Mouse (Mus musculus) liver, postnatal 0 days (tissue): Measurements from ENCODE around the gene Itpr1. TPM values are rescaled to one million over a fixed set of nuclear protein-coding genes. Genes with fewer than 3 reads are reported as not detected.

ENCODE experiments used
- ATAC-seq: fragments of 200-750 bp; cut with Nextera tagmentation; 2 replicates; pipeline ENCODE4 v1.8.0; 2017; ENCODE audit warnings: mild to moderate bottlenecking, moderate library complexity
- DNase-seq: peaks from one replicate; pipeline ENCODE4 v3.0.0-alpha.2; 2016
- H3K27ac ChIP-seq: fragments of 300-500 bp; sonication (generic); 2 replicates; pipeline ENCODE4 v1.5.1; 2014; ENCODE audit warnings: antibody characterized with exemption, moderate library complexity, mild to moderate bottlenecking, low read depth
- H3K27me3 ChIP-seq: fragments of 300-500 bp; sonication (generic); 2 replicates; pipeline ENCODE4 v1.6.1; 2014; ENCODE audit warnings: low read length, control low read depth, mixed read lengths; ENCODE audit not compliant: insufficient read depth
- H3K36me3 ChIP-seq: fragments of 300-500 bp; sonication (generic); replicated peaks from 2 replicates; pipeline ENCODE4 v1.6.1; 2014; ENCODE audit warnings: mild to moderate bottlenecking, control low read depth, low read length, moderate library complexity, mixed read lengths; ENCODE audit not compliant: insufficient read depth
- H3K4me1 ChIP-seq: fragments of 300-500 bp; sonication (generic); 2 replicates; pipeline ENCODE4 v1.6.1; 2014; ENCODE audit warnings: antibody characterized with exemption, mild to moderate bottlenecking, control low read depth; ENCODE audit not compliant: insufficient read depth
- H3K4me2 ChIP-seq: fragments of 300-500 bp; sonication (generic); 2 replicates; pipeline ENCODE4 v1.6.1; 2014; ENCODE audit warnings: low read depth, mild to moderate bottlenecking, low read length, moderate library complexity, mixed read lengths
- H3K4me3 ChIP-seq: fragments of 300-500 bp; sonication (generic); 2 replicates; pipeline ENCODE4 v1.5.1; 2014; ENCODE audit warnings: low read depth, low read length
- H3K9ac ChIP-seq: fragments of 300-500 bp; sonication (generic); replicated peaks from 2 replicates; pipeline ENCODE4 v1.6.1; 2014; ENCODE audit warnings: mild to moderate bottlenecking, moderate library complexity
- H3K9me3 ChIP-seq: fragments of 300-500 bp; sonication (generic); 2 replicates; pipeline ENCODE4 v1.6.1; 2016; ENCODE audit warnings: mild to moderate bottlenecking, control low read depth, low read length, mixed read lengths
- CTCF ChIP-seq: sonication (generic); IDR thresholded peaks from 2 replicates; pipeline ENCODE4 v1.5.1; 2016; ENCODE audit warnings: antibody characterized with exemption, low read depth
- EP300 ChIP-seq: IDR thresholded peaks from 2 replicates; pipeline ENCODE4 v1.6.1; 2016; ENCODE audit warnings: antibody characterized with exemption, low read depth, mild to moderate bottlenecking
- WGBS: fragments of 180-500 bp; shearing (Covaris S2); extraction: QIAGEN DNeasy Blood & Tissue Kit; methylation state at CpG from one replicate; pipeline ENCODE4 v1.1.7; 2014; ENCODE audit not compliant: insufficient replicate concordance; 5-methylcytosine and 5-hydroxymethylcytosine counted together
- polyA plus RNA-seq: library from polyadenylated mRNA; unstranded; fragments of >200 nt; fragmentation: Nextera tagmentation; extraction: Ambion mirVana; gene quantifications from 2 replicates; pipeline ENCODE4 v1.2.1, GENCODE M21; 2015

Gene Itpr1
- polyA plus RNA-seq, 1 experiment from 2014 or later, result 2.9 TPM

DNA sequence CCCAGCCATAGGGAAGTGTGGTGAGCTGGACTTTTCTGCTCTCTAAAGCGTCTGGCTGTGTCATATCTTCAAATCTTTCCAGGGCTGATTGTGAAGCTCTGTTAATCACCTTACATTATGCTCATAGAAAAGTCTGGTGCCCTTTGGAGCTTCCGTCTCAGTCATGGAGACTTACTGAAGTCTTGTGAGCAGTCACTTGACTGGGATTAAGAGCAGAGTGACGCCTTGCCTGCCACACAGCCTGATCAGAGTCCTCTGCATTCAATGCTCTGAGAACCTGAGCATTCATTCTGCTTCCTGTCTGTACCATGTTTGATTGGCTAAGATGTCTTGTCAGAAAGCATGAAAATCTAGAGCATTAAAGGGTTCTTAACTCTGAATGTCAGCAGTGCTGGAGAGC lies 314.7 kb downstream of the Itpr1 start:
- no peak for TF ChIP-seq CTCF
- no peak for TF ChIP-seq EP300
- Histone ChIP-seq H3K36me3 (peaks cover 3% of the 10 kb centered on the region), H3K27ac (0 out of 2 replicates have a peak overlapping the region, but pooled peaks have one; percentile 66), H3K4me2 (no peak overlapping the region), H3K27me3 (no peaks in the 10 kb centered on the region), H3K9ac (no peak overlapping the region), H3K4me3 (no peak overlapping the region), H3K9me3 (no peaks in the 10 kb centered on the region), H3K4me1 (peaks cover 34% of the 10 kb centered on the region)
- DNase-seq (no peak), ATAC-seq (no peak)
- WGBS, result 84% methylated on average over 3 of the region's 3 CpGs

DNA sequence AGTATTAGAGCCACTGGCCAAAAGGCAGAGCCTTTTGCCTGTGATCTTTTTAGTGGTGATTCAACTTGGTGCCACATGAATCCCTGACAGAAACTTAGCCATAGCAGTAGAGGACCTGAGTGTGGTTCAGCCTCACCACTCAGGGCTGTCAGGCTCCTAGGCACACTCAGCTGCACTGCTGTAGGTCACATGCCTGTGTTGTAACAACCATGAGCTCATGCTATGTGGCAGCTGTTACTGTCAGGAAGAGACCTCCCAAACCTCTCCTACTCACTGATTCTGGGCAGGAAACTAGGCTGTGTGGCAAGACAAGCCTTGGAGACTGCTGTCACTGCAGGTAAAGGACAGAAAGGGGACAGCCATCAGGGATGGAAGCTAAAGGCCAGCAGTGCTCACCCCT lies 315.1 kb downstream of the Itpr1 start:
- Histone ChIP-seq H3K9ac (no peak overlapping the region), H3K27me3 (no peaks in the 10 kb centered on the region), H3K27ac (peak overlapping the region; percentile 66; the same call in 1 of the 2 replicates), H3K4me1 (peaks cover 37% of the 10 kb centered on the region), H3K9me3 (no peaks in the 10 kb centered on the region), H3K4me2 (no peak overlapping the region), H3K4me3 (no peak overlapping the region), H3K36me3 (peaks cover 3% of the 10 kb centered on the region)
- no peak for DNase-seq
- TF ChIP-seq EP300 (no peak), CTCF (no peak)
- no peak for ATAC-seq

DNA sequence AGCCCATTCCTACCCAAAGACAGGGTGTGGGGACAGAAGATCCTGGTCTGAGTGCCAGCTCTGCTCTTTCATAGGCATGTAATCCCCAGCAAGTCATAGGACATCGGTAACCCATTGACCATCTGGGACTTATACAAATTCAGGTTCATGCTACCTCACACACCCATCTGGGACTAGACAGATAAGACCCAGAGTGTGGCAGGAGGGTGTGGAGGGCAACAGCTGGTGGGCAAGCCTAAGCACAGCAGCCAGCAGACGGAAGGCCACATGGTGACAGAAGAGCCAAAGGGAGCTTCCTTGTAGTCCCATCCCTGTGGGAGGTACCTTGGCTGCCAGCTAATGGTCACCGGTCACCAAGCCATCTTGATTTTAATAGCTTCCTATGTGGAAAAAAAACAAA lies 316.3 kb downstream of the Itpr1 start:
- H3K9me3 ChIP-seq, result no peaks in the 10 kb centered on the region
- peak; percentile 96 for ATAC-seq
- H3K27ac ChIP-seq, result peak overlapping the region; percentile 66
- H3K36me3 ChIP-seq, result peaks cover 2% of the 10 kb centered on the region
- no peak overlapping the region for H3K9ac ChIP-seq
- DNase-seq, result peak; percentile 58
- no peak overlapping the region for H3K4me3 ChIP-seq
- no peaks in the 10 kb centered on the region for H3K27me3 ChIP-seq
- 64% methylated on average over 3 of the region's 3 CpGs for WGBS
- peak overlapping the region; percentile 20; the same call in 1 of the 2 replicates for H3K4me2 ChIP-seq
- peaks cover 37% of the 10 kb centered on the region for H3K4me1 ChIP-seq
- TF ChIP-seq EP300 (peak; percentile 89), CTCF (no peak)

DNA sequence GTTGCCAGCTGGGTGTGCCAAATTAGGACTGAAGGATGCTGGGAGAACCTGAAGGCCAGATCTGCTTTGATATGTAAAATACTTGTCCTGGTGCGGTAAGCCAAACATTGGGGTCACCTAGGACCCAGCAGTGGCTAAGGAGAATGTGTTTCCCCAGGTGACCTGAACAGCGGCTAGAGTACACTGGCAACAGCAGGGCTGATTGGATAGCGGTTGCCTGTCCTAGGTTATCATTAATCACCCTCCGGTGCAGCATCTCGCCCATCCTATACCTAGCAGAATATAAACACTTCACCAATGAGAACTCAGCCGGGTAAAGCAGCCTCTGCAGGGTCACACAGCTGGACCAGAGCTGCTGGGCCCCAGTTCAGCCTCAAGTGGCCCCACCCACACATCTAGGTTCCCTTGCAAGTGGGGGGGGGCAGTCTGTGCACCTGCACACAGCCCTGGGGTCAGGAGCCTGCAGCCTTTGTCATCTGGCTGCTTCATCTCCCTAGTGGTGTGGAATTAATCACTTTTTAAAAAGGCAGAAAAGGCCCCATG lies 318.0 kb downstream of the Itpr1 start:
- ATAC-seq (no peak), DNase-seq (no peak)
- H3K27ac ChIP-seq, result peak overlapping the region; percentile 66
- H3K9ac ChIP-seq, result no peak overlapping the region
- peak overlapping the region; percentile 19; the same call in 1 of the 2 replicates for H3K4me2 ChIP-seq
- no peak overlapping the region for H3K4me3 ChIP-seq
- TF ChIP-seq EP300 (no peak), CTCF (no peak)
- 54% methylated on average over 6 of the region's 6 CpGs for WGBS
- H3K36me3 ChIP-seq, result no peaks in the 10 kb centered on the region; the same call in 1 of the 2 replicates
- no peaks in the 10 kb centered on the region for H3K9me3 ChIP-seq
- H3K27me3 ChIP-seq, result no peaks in the 10 kb centered on the region
- H3K4me1 ChIP-seq, result peaks cover 42% of the 10 kb centered on the region

DNA sequence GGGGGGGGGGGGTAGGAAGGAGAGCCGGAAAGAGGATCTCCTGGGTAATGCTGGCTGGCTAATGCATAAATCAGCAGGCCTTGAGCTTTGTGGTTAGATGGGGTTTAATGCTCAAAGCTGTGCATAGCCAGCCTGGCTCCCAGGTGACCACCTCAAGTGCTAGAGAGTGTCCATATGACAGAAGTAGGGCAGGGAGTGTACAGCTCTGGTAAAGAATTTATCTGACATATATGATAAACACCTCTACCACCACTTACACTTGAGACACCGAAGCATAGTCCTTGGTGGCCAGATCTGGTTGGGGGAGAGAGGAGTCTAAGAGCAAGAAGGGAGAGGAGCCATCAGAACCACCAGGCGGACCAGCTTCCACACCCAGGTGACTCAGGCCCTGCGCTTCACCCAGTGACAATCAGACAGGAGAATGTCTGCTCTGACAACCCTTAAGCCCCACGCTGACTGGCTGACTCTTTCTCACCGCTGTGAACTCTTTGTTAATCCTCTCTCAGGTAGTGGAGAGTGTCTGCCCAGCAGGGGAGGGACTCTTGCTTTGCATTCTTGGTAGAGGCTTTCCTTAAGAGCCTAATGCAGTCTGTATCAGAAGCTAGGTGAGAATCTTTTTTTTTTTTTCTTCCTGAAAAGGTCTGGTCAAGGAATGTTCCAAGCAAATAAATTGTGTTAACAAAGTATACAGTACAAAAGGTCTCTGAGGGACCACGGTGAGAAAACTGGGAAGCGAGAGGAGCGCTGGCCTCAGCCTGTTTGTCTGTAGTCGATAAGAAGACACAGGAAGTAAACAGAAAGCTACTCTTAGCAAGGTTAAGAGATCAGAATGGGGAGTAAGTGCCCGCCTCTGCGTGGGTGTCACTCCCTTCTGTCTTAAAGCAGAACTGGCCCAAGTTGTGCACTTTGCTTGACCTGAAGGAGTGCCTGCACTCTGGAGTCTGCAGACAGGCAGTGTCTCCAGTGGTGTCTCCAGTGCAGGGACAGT lies 318.7 kb downstream of the Itpr1 start:
- no peaks in the 10 kb centered on the region for H3K27me3 ChIP-seq
- 29% methylated on average over 12 of the region's 12 CpGs for WGBS
- peak overlapping the region; percentile 19 for H3K4me2 ChIP-seq
- H3K27ac ChIP-seq, result peak overlapping the region; percentile 66
- no peaks in the 10 kb centered on the region for H3K36me3 ChIP-seq
- H3K9me3 ChIP-seq, result no peaks in the 10 kb centered on the region
- H3K4me3 ChIP-seq, result no peak overlapping the region
- peak overlapping the region; percentile 10; the same call in 1 of the 2 replicates for H3K9ac ChIP-seq
- TF ChIP-seq CTCF (no peak; the same call in 1 of the 2 replicates), EP300 (peak; percentile 45; the same call in 1 of the 2 replicates)
- DNase-seq, result peak; percentile 38
- ATAC-seq, result 0 out of 2 replicates have a peak, but pooled peaks have one; percentile 9
- peaks cover 45% of the 10 kb centered on the region for H3K4me1 ChIP-seq
